Mouse (Mus musculus): Measurements from ENCODE around the gene Ovol1.

The Ovol1 gene

DNA sequence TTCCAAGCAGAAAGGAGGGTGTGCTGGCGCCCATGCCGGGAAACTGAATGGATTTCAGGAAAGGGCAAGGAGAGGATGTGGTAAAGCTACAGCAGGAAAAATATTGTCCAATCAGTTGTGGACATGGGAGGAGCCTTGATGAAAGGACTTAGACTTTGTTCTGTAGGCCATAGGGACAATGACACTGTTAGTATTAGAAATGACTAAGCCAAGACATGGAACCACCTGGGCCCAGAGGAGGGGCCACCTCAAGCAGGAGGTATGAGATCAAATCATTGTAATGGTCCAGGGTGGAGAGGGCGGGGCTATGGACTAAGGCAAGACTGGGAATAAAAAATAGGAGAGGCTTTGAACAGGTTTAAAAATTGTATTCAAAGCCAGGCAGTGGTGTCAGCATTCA, 41.7 kb downstream of the Ovol1 start:
- DNase-seq (ENCODE audit: low spot score in 2 of 2) = no peak

DNA sequence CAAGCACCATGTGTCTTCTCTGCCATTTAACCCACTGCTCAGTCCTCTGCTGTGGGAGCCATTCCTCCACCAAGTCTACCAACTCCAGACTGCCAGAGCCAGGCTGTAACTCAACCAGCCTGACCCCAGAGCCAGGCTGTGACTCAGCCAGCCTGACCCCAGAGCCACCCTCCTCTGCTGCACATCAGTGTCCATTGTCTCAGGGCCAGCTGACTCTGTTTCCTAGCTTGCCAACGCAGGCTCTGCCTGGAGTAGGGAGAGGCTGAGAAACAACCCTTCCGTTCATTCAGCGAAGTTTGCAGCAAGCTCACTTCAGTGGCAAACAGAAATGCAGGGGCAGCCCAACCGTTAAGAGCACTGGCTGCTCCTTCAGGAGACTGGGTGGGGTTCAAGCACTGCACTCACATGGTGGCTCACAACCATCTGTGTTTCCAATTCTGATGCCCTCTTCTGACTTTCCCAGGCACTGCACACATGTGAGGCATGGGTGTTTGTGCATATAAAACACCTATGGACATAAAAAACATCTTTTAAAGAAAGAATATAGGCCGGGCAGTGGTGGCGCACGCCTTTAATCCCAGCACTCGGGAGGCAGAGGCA, 43.4 kb downstream of the Ovol1 start:
- no peak for DNase-seq (ENCODE audit: low spot score in 2 of 2)

DNA sequence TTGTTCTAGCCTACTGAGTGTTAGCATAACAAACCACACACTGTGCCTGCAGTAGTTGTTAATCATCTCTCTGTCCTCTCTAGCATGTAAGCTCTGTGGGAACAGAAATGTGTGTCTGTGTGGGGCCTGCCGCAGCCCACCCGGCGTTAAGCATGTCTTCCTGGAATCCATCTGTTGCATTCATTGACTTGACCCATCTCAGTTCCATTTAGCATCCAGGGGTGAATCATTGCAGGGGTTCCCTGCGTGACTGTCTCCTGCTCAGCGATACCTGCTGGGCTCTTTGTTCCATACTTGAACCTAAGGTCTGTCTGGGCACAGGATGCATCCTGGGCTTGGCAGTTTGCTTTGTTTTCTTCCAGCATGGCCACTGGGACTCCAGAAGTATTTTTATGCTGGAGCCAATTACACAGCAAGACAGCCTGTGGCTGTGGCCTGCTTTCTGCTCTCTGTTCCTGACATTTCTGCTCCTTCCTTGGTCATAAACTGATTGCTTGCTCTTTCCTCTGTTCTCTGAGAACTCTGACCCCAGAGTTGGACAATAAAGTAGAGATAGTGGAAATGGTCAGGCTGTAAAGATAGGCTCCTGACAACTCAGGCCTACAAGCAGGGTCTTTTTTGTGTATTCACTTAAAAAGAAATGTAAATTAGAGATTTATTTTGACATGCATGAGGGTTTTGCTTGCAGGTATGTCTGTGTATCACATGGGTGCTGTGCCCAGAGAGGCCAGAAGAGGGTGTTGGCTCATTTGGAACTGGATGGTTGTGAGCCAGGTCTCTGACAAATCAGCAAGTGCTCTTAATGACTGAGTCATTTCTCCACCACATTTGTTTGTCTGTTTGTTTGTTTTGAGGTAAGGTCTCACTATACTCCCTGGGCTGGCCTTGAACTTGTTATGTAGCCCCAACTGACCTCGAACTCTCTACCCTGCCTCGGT, 44.3 kb downstream of the Ovol1 start:
- DNase-seq (ENCODE audit: low spot score in 2 of 2) = no peak

- DNase-seq (ENCODE audit: low spot score in 2 of 2) = no peak
Observed at GRCm38 (mm10) chr19:5513005-5513349, 47.5 kb downstream of the Ovol1 start.

DNA sequence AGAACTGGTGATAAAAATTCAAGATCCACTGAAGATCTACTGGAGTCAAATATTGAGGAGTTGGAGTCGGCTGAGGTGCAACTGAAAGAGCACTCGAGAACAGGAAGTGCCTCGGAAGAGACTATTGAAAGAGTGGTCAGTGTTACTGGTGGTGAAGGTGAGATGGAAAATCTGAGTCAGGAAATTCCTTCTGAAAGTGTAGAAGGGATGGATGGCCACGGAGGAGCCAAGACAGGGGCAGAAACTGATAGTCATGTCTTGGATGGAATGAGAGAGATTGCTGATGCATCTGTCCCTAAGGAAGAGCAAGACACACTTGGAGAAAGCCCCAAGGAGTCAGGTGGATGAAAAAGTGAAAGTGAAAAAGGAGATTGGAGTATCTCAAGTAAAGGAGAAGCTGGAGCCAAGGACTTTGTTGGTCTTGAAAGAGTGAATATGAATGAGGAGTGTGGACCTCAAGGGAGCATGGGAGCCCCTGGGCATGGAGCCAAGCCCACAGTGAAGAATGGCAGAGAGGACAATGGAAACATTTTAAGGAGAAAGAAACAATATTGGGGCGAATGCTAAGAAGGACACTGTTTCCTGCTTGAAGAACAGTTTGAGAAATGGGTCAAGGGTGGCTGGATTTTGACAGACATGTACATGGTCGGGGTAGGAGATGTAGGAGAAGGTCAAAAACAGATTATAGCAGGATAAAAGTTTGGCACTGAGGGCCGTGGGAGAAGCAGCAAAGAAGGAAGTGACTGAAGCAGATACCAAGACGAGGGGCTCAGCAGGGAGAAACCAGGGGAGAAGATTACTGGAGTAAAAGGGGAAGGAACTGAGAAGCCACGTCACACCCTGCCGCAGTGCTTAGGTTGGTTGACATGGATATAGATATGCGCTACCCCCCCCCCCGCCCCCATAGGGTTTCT, 48.1 kb downstream of the Ovol1 start:
- peak in 1 of 2 experiments; percentile 25 for DNase-seq (ENCODE audit: low spot score in 2 of 2)

- DNase-seq (ENCODE audit: low spot score in 2 of 2) = peak in 1 of 2 experiments; percentile 24
Observed at GRCm38 (mm10) chr19:5511074-5511632, 49.3 kb downstream of the Ovol1 start.

DNA sequence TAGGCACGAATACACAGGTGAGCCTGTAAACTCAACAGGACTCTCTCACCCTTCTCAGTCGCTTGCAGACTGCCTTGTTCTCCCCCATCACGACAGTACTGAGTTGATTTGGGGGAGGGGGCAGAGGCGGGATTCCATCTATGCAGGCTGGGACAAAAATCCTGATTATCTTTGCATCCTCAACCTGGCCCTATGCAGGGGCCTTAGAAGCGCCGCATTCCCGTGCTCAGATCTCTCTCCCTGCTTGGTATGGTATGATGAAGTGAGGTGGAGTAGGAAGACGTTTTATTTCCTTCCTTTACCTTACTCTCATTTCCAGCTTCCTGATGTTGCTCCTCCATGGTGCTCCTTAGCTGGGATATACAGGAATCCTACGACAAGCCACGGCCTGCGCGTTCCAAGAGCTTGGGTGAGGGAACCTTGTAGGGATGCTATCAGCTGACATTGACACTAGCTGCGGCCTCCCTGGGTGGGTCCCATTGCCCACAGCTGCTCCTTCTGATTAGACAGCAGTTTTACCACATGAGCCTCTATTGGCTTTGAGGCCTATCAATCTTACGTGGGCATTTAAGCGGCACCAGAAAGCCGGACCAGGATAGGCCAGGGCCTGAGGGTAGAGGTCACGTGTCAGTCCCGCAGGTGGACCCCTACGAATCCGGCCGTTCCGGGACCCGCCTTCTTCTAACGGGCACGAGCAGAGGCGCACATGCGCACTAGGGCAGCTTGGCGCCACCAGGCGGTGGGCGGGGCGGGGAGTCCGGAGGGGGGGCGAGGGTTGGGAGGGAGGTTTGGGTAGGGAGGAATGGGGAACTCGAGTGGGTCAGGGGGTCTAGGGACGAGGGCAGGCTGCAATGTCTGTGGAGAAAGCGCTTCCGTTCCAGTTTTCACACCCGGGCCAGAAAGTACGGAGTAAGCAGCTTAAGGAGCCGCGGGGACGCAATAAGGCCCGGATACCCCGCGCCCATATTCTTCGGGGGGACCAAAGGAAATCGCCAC, 50.1 kb downstream of the Ovol1 start, which contains the start of gene Snx32:
Snx32 (minus strand) TSS at position 508 of the 996 bp plus-strand sequence.
- peak; percentile 97 to 98 for DNase-seq (ENCODE audit: low spot score in 2 of 2)

DNA sequence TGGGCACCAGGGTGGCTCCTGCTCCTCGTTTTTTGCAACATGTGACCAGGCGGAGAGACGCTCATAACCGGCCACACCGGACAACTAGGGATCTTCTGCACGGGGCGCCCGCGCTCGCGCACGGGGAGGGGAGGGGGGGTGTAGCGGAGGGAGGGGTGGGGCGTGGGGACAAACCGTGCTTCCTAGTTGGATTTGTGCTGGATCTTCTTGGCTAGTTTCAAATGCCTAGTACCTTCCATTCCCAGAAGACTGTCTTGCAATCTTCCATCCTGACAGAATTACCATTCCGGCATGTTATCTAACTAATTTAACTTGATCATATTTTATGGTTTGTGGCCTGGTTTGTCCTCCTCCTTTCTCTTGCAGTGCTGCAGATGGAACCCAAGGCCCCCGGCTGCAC, 56.8 kb downstream of the Ovol1 start, which contains the start of gene 1700020D05Rik:
1700020D05Rik (minus strand) TSS at position 101 of the 400 bp plus-strand sequence.
- no peak for DNase-seq (ENCODE audit: low spot score in 2 of 2)

DNA sequence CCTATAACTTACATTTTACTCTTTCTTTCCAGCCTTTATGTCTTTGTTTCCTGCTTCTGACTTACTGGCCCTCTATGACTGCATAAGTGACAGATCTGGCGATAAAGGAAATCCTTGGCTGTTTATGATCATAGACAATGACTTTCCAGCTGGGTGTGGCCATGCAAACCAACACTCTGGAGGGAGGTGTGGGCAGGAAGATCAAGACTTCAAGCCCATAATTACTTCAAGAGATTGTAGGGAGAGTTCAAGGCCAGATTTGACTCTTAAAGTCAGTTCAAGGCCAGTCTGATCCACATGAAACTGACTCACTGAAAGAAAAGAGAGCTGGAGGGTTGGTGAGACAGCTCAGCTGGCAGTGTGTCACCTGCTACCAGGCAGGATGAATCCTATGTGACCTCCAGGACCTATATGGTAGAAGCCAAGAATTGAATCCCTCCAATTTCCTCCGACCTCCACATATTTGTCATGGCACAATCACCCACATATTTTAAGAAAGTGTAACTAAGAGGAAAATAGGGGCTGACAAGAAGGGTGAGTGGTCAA, 60.0 kb downstream of the Ovol1 start:
- no peak for DNase-seq (ENCODE audit: low spot score in 2 of 2)

Measured in spleen, postnatal 4 days (tissue).